Mouse (Mus musculus) MEL (cell line): Measurements from ENCODE around the gene Cox5b. TPM values are rescaled to one million over a fixed set of nuclear protein-coding genes. Genes with fewer than 3 reads are reported as not detected.
A peak's percentile ranks its signal among the peaks of the same experiment; 100 is the strongest.

Experiments
- DNase-seq: peaks from one replicate; pipeline ENCODE4 v3.0.0; 2011; ENCODE audit warnings: low read depth, low spot score
- H3K27ac ChIP-seq: 2 replicates; pipeline ENCODE4 v1.5.1; 2012; ENCODE audit warnings: low read depth, mild to moderate bottlenecking, control low read depth, low read length, moderate library complexity; ENCODE audit not compliant: control insufficient read depth
- H3K27me3 ChIP-seq, 2 experiments: fragments of 150-350 bp in 1 of 2; sonication (generic) in 1 of 2; 2 replicates each; pipeline ENCODE4 v1.6.1; 2012; ENCODE audit warnings: low read length in 2 of 2, mild to moderate bottlenecking in 2 of 2, improper control_type of control experiment in 1 of 2, moderate library complexity in 1 of 2; ENCODE audit not compliant: insufficient read depth in 2 of 2, control insufficient read depth in 1 of 2
- H3K36me3 ChIP-seq, 2 experiments: 2 replicates each; pipeline ENCODE4 v1.6.1; 2012 to 2014; ENCODE audit warnings: low read length in 2 of 2, improper control_type of control experiment in 1 of 2, inconsistent platforms in 1 of 2, mild to moderate bottlenecking in 1 of 2; ENCODE audit not compliant: insufficient read depth in 2 of 2, control insufficient read depth in 1 of 2
- H3K4me1 ChIP-seq, 2 experiments: fragments of 150-350 bp in 1 of 2; sonication (generic) in 1 of 2; 2 replicates each; pipeline ENCODE4 v1.6.1; 2012; ENCODE audit warnings: low read length in 2 of 2, improper control_type of control experiment in 1 of 2, mild to moderate bottlenecking in 1 of 2; ENCODE audit not compliant: insufficient read depth in 2 of 2, control insufficient read depth in 1 of 2
- H3K4me3 ChIP-seq, 2 experiments: fragments of 150-350 bp in 1 of 2; sonication (generic) in 1 of 2; 2 replicates each; pipeline ENCODE4 v1.5.1; 2012; ENCODE audit warnings: low read depth in 2 of 2, low read length in 2 of 2, mild to moderate bottlenecking in 2 of 2, moderate library complexity in 2 of 2, control low read depth in 1 of 2, improper control_type of control experiment in 1 of 2; ENCODE audit not compliant: control insufficient read depth in 1 of 2, insufficient read depth in 1 of 2
- H3K79me2 ChIP-seq: 2 replicates; pipeline ENCODE4 v1.6.1; 2012; ENCODE audit warnings: mild to moderate bottlenecking, low read length, moderate library complexity; ENCODE audit not compliant: control insufficient read depth, poor library complexity, insufficient read depth
- H3K9ac ChIP-seq: 2 replicates; pipeline ENCODE4 v1.6.1; 2012; ENCODE audit warnings: low read depth, mild to moderate bottlenecking, control low read depth, low read length, moderate library complexity; ENCODE audit not compliant: control insufficient read depth, poor library complexity, severe bottlenecking
- H3K9me3 ChIP-seq: fragments of 150-350 bp; sonication (generic); replicated peaks from 2 replicates; pipeline ENCODE4 v1.6.1; 2012; ENCODE audit warnings: mild to moderate bottlenecking, low read length, improper control_type of control experiment, moderate library complexity; ENCODE audit not compliant: insufficient read depth
- BHLHE40 ChIP-seq: IDR thresholded peaks from 2 replicates; pipeline ENCODE4 v1.6.1; 2012; ENCODE audit warnings: low read depth, mild to moderate bottlenecking, inconsistent platforms, low read length, improper control_type of control experiment, borderline replicate concordance
- ETS1 ChIP-seq: IDR thresholded peaks from 2 replicates; pipeline ENCODE4 v1.6.1; 2012; ENCODE audit warnings: low read depth, mild to moderate bottlenecking, inconsistent platforms, low read length, improper control_type of control experiment, moderate library complexity
- GABPA ChIP-seq: IDR thresholded peaks from 2 replicates; pipeline ENCODE4 v1.6.1; 2012; ENCODE audit warnings: low read depth, mild to moderate bottlenecking, inconsistent platforms, low read length, improper control_type of control experiment, moderate library complexity
- HCFC1 ChIP-seq: IDR thresholded peaks from 2 replicates; pipeline ENCODE4 v1.6.1; 2012; ENCODE audit warnings: low read depth, mild to moderate bottlenecking, inconsistent platforms, low read length, improper control_type of control experiment, moderate library complexity
- MAZ ChIP-seq: IDR thresholded peaks from 2 replicates; pipeline ENCODE4 v1.6.1; 2012; ENCODE audit warnings: low read depth, mild to moderate bottlenecking, inconsistent platforms, low read length, improper control_type of control experiment
- MXI1 ChIP-seq: IDR thresholded peaks from 2 replicates; pipeline ENCODE4 v1.6.1; 2011; ENCODE audit warnings: mild to moderate bottlenecking, low read depth, low read length, improper control_type of control experiment
- MYB ChIP-seq: IDR thresholded peaks from 2 replicates; pipeline ENCODE4 v1.6.1; 2011; ENCODE audit warnings: mild to moderate bottlenecking, low read depth, low read length, improper control_type of control experiment
- MYC ChIP-seq: IDR thresholded peaks from 2 replicates; pipeline ENCODE4 v1.6.1; 2011; ENCODE audit warnings: low read depth, mild to moderate bottlenecking, low read length, improper control_type of control experiment, moderate library complexity
- POLR2A ChIP-seq, 2 experiments: IDR thresholded peaks; 2 replicates each; pipeline ENCODE4 v1.6.1; 2011 to 2012; ENCODE audit warnings: low read length in 2 of 2, mild to moderate bottlenecking in 2 of 2, control low read depth in 1 of 2, improper control_type of control experiment in 1 of 2, low read depth in 1 of 2, moderate library complexity in 1 of 2; ENCODE audit not compliant: control insufficient read depth in 1 of 2, insufficient read depth in 1 of 2, poor library complexity in 1 of 2
- POLR2AphosphoS5 ChIP-seq: IDR thresholded peaks from 2 replicates; pipeline ENCODE4 v1.6.1; 2012; ENCODE audit warnings: low read depth, borderline replicate concordance, mild to moderate bottlenecking, inconsistent platforms, low read length, moderate library complexity, mixed read lengths
- RCOR1 ChIP-seq: IDR thresholded peaks from 2 replicates; pipeline ENCODE4 v1.6.1; 2012; ENCODE audit warnings: low read depth, mild to moderate bottlenecking, inconsistent platforms, low read length, improper control_type of control experiment
- TAL1 ChIP-seq: IDR thresholded peaks from 2 replicates; pipeline ENCODE4 v1.6.1; 2012; ENCODE audit warnings: mild to moderate bottlenecking, inconsistent platforms, low read length, moderate library complexity, mixed read lengths
- ZC3H11A ChIP-seq: IDR thresholded peaks from 2 replicates; pipeline ENCODE4 v1.6.1; 2012; ENCODE audit warnings: low read depth, mild to moderate bottlenecking, inconsistent platforms, low read length, improper control_type of control experiment
- ZNF384 ChIP-seq: IDR thresholded peaks from 2 replicates; pipeline ENCODE4 v1.6.1; 2012; ENCODE audit warnings: low read depth, mild to moderate bottlenecking, inconsistent platforms, low read length, improper control_type of control experiment
- polyA plus RNA-seq, 2 experiments: library from polyadenylated mRNA; stranded (reverse) in 1 of 2; unstranded in 1 of 2; fragments of >175 nt in 1 of 2; fragments of >200 nt in 1 of 2; gene quantifications; 2 replicates each; pipeline versions ENCODE4 v1.2.1 to v1.2.4; 2012; ENCODE audit warnings: low replicate concordance in 2 of 2, low read depth in 1 of 2; ENCODE audit not compliant: insufficient read length in 2 of 2, insufficient read depth in 1 of 2, missing spikeins in 1 of 2
- total RNA-seq: library from RNA; depleted of rRNA; stranded (reverse); fragments of 300-350 nt; gene quantifications from 2 replicates; pipeline ENCODE4 v1.2.3, GENCODE M21; 2012

Cox5b gene
- total and polyA plus RNA-seq, 3 experiments: 541 to 1,152 TPM; not detected in 1

GRCm38 (mm10) chr1:36691271-36692155 is at the start of gene Cox5b (continued):
- TF ChIP-seq ZC3H11A (no peak), POLR2A (IDR thresholded peaks at IDR 0.05; ENCODE audit: control insufficient read depth in 1 of 2, insufficient read depth in 1 of 2, low read depth in 1 of 2, low read length in 2 of 2, poor library complexity in 1 of 2) (peak; percentile 76 to 85), RCOR1 (no peak), GABPA (no peak), ETS1 (0 out of 2 replicates have a peak, but pooled peaks have one; percentile 10)
- TF ChIP-seq, all 39 proteins: peak for 16

GRCm38 (mm10) chr1:36643957-36644614 is 47.2 kb upstream of the Cox5b start:
- Histone ChIP-seq H3K36me3 (peaks cover 0 to 11% of the 10 kb centered on the region in 2 experiments; a peak in 2 of 4 replicates), H3K4me1 (peaks cover 8 to 33% of the 10 kb centered on the region in 2 experiments), H3K27ac (no peak overlapping the region), H3K4me3 (no peak overlapping the region), H3K9me3 (no peaks in the 10 kb centered on the region), H3K79me2 (no peaks in the 10 kb centered on the region), H3K9ac (no peak overlapping the region), H3K27me3 (peaks cover 0 to 2% of the 10 kb centered on the region in 2 experiments; a peak in 1 of 4 replicates)
- TF ChIP-seq GABPA (no peak), TAL1 (no peak)
- no peak for DNase-seq

- Histone ChIP-seq H3K4me3 (no peak overlapping the region), H3K27ac (no peak overlapping the region), H3K79me2 (no peaks in the 10 kb centered on the region), H3K9me3 (no peaks in the 10 kb centered on the region), H3K27me3 (peaks cover 0 to 2% of the 10 kb centered on the region in 2 experiments; a peak in 1 of 4 replicates), H3K9ac (no peak overlapping the region), H3K4me1 (peaks cover 8 to 33% of the 10 kb centered on the region in 2 experiments), H3K36me3 (peaks cover 0 to 11% of the 10 kb centered on the region in 2 experiments; a peak in 2 of 4 replicates)
- TF ChIP-seq BHLHE40: no peak
- no peak for TF ChIP-seq MAZ
- no peak for TF ChIP-seq MYC
- TF ChIP-seq HCFC1: no peak
- no peak for TF ChIP-seq POLR2AphosphoS5
- TF ChIP-seq ZC3H11A: no peak
- TF ChIP-seq MYB: no peak
- no peak for TF ChIP-seq POLR2A (IDR thresholded peaks at IDR 0.05; ENCODE audit: control insufficient read depth in 1 of 2, insufficient read depth in 1 of 2, low read depth in 1 of 2, low read length in 2 of 2, poor library complexity in 1 of 2)
- TF ChIP-seq ZNF384: no peak
- TF ChIP-seq MXI1: no peak
- TF ChIP-seq GABPA: no peak
- no peak for DNase-seq
Measured at GRCm38 (mm10) chr1:36644615-36645007, 46.6 kb upstream of the Cox5b start.
